Mouse (Mus musculus): Measurements from ENCODE around the gene Dus1l. TPM values are rescaled to one million over a fixed set of nuclear protein-coding genes. Genes with fewer than 3 reads are reported as not detected.
"Not testable (repeated sequence)": the region's sequence is repeated elsewhere in the genome, so short reads cannot be mapped to it uniquely, and the experiment has no call there.

Dus1l gene
- total and polyA plus RNA-seq, 2 experiments from 2014 or later = 38.4 to 46.4 TPM

DNA sequence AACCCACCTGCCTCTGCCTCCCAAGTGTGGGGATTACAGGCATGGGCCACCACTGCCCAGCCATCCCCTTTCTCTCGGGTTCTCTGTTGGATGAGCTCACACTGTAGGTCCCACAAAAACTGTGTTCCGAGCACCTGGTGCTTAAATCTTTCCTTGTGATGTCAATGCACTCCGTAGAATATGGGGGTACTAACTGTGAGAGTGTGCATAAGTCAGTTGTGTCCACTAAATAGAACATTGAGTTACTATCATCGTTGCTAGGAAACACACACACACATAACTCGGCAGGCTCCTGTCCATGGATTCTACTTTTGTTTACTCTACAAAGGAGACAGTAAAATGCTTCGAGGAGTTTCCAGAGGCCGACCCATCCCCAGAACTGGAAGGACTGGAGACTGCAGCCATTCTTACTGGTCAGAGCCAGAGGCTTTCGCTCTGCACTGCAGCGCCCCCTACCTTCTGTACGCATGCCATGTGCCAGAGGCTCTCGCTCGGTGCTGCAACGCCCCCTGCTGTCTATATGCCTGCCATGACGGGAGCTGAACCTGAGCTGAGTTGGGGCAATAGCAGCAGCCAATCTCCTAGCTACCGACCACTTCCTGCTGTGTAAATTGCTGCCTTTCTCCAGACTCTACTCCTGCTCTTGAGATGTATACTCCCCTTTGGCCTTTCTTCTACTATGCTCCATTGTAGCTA, 20.3 kb downstream of the Dus1l start:
- WGBS = 25% methylated on average over 15 of the region's 15 CpGs
- Histone ChIP-seq H3K36me3 (ENCODE audit: insufficient read depth, low read length) (peaks cover 6% of the 10 kb centered on the region), H3K4me3 (ENCODE audit: low read depth, low read length) (no peak overlapping the region), H3K27me3 (ENCODE audit: insufficient read depth, low read length) (no peaks in the 10 kb centered on the region), H3K9me3 (ENCODE audit: low read length) (no peaks in the 10 kb centered on the region), H3K4me2 (ENCODE audit: low read depth, low read length, poor library complexity, severe bottlenecking) (no peak overlapping the region), H3K4me1 (ENCODE audit: insufficient read depth, low read length) (no peaks in the 10 kb centered on the region), H3K27ac (ENCODE audit: low read depth, low read length) (no peak overlapping the region), H3K9ac (replicated peaks; ENCODE audit: low read length, poor library complexity, severe bottlenecking) (no peak overlapping the region)
- ATAC-seq (ENCODE audit: low FRiP score) (peak; percentile 81), DNase-seq (ENCODE audit: low spot score) (peak; percentile 93)
- peak; percentile 100 for TF ChIP-seq CTCF (IDR thresholded peaks at IDR 0.05)

DNA sequence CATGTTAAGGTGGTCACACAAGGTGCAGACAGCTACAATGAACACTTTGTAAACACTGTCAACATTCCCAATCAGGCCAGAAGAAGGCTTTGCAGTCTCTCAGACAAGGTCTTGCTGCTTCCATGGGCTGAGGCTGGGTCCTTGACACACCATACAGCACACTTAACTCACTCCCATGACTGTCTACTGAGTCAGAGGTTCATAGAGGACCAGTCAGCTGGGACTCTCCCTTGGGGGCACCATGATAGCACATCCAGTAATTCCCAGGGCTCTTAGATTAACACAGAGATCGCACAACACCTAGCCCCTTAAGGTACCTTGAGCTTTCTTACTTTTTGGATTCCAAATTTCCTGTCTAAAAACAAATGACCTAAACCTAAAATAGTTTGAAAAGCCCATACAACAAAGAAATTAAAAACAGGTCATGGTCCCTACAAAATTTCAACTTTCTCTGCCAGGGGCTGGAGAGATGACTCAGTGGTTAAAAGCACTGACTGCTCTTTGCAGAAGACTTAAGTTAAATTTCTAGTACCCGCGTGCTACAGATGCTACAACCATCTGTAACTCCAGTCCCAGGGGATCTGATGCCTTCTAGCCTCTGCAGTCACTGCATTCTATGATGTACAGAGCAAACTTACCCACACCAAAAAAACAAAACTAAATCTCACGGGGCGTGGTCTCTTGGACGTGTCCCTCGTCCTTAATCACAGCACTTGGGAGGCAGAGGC, 22.6 kb downstream of the Dus1l start:
- no peaks in the 10 kb centered on the region for H3K9me3 ChIP-seq (ENCODE audit: low read length)

DNA sequence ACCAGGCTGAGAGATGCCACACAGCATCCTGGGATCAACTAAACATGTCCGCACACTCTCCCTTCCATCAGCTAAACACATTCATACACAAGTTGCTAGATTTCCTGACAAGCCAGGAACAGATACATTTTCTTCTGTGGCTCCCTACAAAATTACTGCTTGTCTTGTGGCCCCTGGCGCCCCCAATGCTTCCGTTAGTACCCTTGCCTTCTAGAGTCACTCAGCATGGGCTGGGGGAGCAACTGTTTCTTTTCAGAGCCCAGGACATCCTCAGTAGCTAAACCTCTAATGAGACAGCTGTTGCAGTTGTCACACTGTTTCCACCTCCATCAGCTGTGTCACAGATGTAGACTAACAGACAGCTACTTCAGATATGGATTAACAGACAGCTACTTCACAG, 23.5 kb downstream of the Dus1l start:
- WGBS = 74% methylated on average over 3 of the region's 3 CpGs
- H3K27ac ChIP-seq (ENCODE audit: low read depth, low read length) = no peak overlapping the region
- H3K4me3 ChIP-seq (ENCODE audit: low read depth, low read length) = no peak overlapping the region
- H3K9ac ChIP-seq (replicated peaks; ENCODE audit: low read length, poor library complexity, severe bottlenecking) = no peak overlapping the region
- H3K4me1 ChIP-seq (ENCODE audit: insufficient read depth, low read length) = no peaks in the 10 kb centered on the region
- H3K4me2 ChIP-seq (ENCODE audit: low read depth, low read length, poor library complexity, severe bottlenecking) = no peak overlapping the region
- ATAC-seq (ENCODE audit: low FRiP score) (no peak), DNase-seq (ENCODE audit: low spot score) (no peak)
- no peaks in the 10 kb centered on the region for H3K27me3 ChIP-seq (ENCODE audit: insufficient read depth, low read length)
- TF ChIP-seq CTCF (IDR thresholded peaks at IDR 0.05) = no peak
- no peaks in the 10 kb centered on the region for H3K9me3 ChIP-seq (ENCODE audit: low read length)
- H3K36me3 ChIP-seq (ENCODE audit: insufficient read depth, low read length) = no peaks in the 10 kb centered on the region

More for the DNA sequence above, 22.6 kb downstream of the Dus1l start:
- TF ChIP-seq CTCF (IDR thresholded peaks at IDR 0.05) = no peak
- Histone ChIP-seq H3K4me2 (ENCODE audit: low read depth, low read length, poor library complexity, severe bottlenecking) (no peak overlapping the region), H3K4me1 (ENCODE audit: insufficient read depth, low read length) (no peaks in the 10 kb centered on the region), H3K4me3 (ENCODE audit: low read depth, low read length) (no peak overlapping the region), H3K36me3 (ENCODE audit: insufficient read depth, low read length) (no peaks in the 10 kb centered on the region), H3K27me3 (ENCODE audit: insufficient read depth, low read length) (no peaks in the 10 kb centered on the region), H3K27ac (ENCODE audit: low read depth, low read length) (no peak overlapping the region), H3K9ac (replicated peaks; ENCODE audit: low read length, poor library complexity, severe bottlenecking) (no peak overlapping the region)
- ATAC-seq (ENCODE audit: low FRiP score) = no peak
- no peak for DNase-seq (ENCODE audit: low spot score)
- 89% methylated on average over 7 of the region's 7 CpGs for WGBS

DNA sequence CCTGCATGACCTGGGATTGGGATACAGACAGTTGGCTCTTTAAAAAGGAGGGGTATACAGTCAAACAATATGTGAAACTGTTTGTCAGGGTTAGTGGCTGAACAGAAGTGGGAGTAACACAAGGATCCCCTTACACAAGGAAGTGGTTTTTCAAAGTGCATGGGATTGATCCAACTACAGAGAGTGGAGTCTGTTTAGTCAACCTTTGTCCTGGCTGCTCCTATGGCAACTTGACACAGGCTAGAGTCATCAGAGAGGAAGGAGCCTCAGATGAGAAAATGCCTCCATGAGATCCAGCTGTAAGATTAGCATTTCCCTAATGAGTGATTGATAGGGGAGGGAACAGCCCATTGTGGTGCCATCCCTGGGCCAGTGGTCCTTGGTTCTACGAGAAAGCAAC, 28.0 kb downstream of the Dus1l start:
- ATAC-seq (ENCODE audit: low FRiP score) (no peak), DNase-seq (ENCODE audit: low spot score) (no peak)
- H3K4me2 ChIP-seq (ENCODE audit: low read depth, low read length, poor library complexity, severe bottlenecking) = no peak overlapping the region
- no peak overlapping the region for H3K27ac ChIP-seq (ENCODE audit: low read depth, low read length)
- H3K9ac ChIP-seq (replicated peaks; ENCODE audit: low read length, poor library complexity, severe bottlenecking) = no peak overlapping the region
- H3K4me1 ChIP-seq (ENCODE audit: insufficient read depth, low read length) = no peaks in the 10 kb centered on the region
- 48% methylated on average over 1 of the region's 1 CpGs for WGBS
- no peak for TF ChIP-seq CTCF (IDR thresholded peaks at IDR 0.05)
- no peak overlapping the region for H3K4me3 ChIP-seq (ENCODE audit: low read depth, low read length)
- no peaks in the 10 kb centered on the region for H3K36me3 ChIP-seq (ENCODE audit: insufficient read depth, low read length)
- no peaks in the 10 kb centered on the region for H3K9me3 ChIP-seq (ENCODE audit: low read length)
- no peaks in the 10 kb centered on the region for H3K27me3 ChIP-seq (ENCODE audit: insufficient read depth, low read length)

DNA sequence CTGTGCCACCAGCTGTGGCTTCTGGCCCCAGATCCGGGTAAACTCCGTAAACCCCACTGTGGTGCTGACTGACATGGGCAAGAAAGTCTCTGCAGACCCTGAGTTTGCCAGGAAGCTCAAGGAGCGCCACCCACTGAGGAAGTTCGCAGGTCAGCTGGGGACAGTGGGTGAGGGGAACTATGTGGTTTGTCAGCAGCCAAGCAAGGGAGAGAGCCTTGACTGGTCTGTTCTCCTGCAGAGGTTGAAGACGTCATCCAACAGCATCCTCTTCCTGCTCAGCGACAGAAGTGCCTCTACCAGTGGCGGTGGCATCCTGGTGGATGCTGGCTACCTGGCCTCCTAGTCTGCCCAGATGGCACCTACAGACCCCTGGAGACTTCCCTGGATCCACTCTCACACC, 29.2 kb downstream of the Dus1l start:
- not testable (repeated sequence) for H3K9ac ChIP-seq (replicated peaks; ENCODE audit: low read length, poor library complexity, severe bottlenecking); H3K4me2 ChIP-seq (ENCODE audit: low read depth, low read length, poor library complexity, severe bottlenecking); H3K9me3 ChIP-seq (ENCODE audit: low read length); H3K27me3 ChIP-seq (ENCODE audit: insufficient read depth, low read length); H3K4me3 ChIP-seq (ENCODE audit: low read depth, low read length); H3K36me3 ChIP-seq (ENCODE audit: insufficient read depth, low read length); ATAC-seq (ENCODE audit: low FRiP score); H3K27ac ChIP-seq (ENCODE audit: low read depth, low read length); DNase-seq (ENCODE audit: low spot score); H3K4me1 ChIP-seq (ENCODE audit: insufficient read depth, low read length)
- WGBS = 65% methylated on average over 3 of the region's 7 CpGs

DNA sequence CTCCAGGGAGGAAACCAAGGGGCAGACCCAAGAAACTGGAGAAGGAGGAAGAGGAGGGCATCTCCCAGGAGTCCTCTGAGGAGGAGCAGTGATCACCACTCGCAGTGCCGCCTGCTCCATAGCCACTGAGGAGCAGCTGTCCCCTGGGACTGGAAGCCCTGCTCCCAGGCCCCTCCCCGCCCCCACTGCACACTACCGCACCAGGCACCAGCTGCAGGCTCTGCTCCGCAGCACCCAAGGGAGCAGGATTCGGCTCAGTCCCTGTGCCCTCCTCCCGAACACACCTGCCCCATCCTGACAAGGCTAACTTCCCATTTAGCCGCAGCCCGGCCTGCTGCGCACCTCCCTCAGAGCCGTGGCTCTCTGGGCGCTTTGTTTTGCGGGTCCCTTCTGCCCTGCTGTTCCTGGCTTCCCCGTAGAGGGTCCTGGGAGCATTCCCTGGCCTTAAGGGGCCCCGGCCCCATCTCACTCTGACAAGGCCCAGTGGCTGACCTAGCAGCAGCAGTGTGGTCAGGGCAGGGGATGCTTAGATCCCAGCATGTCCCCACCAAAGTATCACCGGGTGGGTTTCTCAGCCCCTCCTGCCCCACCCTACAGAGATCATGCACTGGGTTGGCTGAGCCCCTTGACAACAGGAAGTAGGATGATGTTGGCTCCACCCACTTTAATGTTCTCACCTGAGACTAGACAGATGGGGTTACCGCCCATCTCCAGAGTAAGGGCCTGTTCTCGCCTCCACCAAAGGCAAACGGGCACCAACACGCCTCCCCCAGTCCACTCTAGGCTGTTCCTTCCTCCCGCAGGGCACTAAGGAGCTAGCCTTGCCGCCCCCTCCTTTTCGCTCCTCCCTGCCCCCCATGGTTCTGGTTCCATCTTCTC, 32.8 kb downstream of the Dus1l start:
- 14% methylated on average over 4 of the region's 23 CpGs for WGBS
- DNase-seq (ENCODE audit: low spot score); H3K4me3 ChIP-seq (ENCODE audit: low read depth, low read length); H3K36me3 ChIP-seq (ENCODE audit: insufficient read depth, low read length); H3K9me3 ChIP-seq (ENCODE audit: low read length); H3K4me1 ChIP-seq (ENCODE audit: insufficient read depth, low read length); H3K4me2 ChIP-seq (ENCODE audit: low read depth, low read length, poor library complexity, severe bottlenecking); H3K9ac ChIP-seq (replicated peaks; ENCODE audit: low read length, poor library complexity, severe bottlenecking); H3K27me3 ChIP-seq (ENCODE audit: insufficient read depth, low read length); H3K27ac ChIP-seq (ENCODE audit: low read depth, low read length): not testable (repeated sequence)
- ATAC-seq (ENCODE audit: low FRiP score) = 0 out of 2 replicates have a peak, but pooled peaks have one; percentile 23

DNA sequence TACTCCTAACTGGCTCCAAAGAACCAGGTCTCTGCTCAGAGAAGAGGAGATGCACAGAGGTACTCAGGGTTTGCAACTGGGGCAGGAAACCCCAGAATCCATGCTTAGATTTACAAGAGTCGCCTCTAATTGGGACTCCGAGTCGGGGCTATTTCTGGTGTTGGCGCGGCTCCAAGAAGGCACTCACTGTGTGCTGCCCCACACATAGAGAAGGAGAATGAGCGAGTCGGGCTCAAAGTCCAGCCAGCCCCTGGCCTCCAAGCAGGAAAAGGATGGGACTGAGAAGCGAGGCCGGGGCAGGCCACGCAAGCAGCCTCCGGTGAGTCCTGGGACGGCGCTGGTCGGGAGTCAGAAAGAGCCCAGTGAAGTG, 33.5 kb downstream of the Dus1l start, which contains the start of gene Hmga1b:
Gene Hmga1b (plus strand): TSS at position 123 of the 370 bp plus-strand sequence.
- H3K9me3 ChIP-seq (ENCODE audit: low read length); H3K27me3 ChIP-seq (ENCODE audit: insufficient read depth, low read length); H3K4me3 ChIP-seq (ENCODE audit: low read depth, low read length); DNase-seq (ENCODE audit: low spot score); ATAC-seq (ENCODE audit: low FRiP score); H3K4me2 ChIP-seq (ENCODE audit: low read depth, low read length, poor library complexity, severe bottlenecking); H3K4me1 ChIP-seq (ENCODE audit: insufficient read depth, low read length); H3K36me3 ChIP-seq (ENCODE audit: insufficient read depth, low read length); H3K9ac ChIP-seq (replicated peaks; ENCODE audit: low read length, poor library complexity, severe bottlenecking); H3K27ac ChIP-seq (ENCODE audit: low read depth, low read length): not testable (repeated sequence)
- WGBS = 25% methylated on average over 14 of the region's 14 CpGs
